Mouse (Mus musculus) myocyte (in vitro differentiated cells): ENCODE data around the gene Prpf6. TPM values are rescaled to one million over a fixed set of nuclear protein-coding genes. Genes with fewer than 3 reads are reported as not detected.

ENCODE experiments used
- H3K27me3 ChIP-seq: one replicate; pipeline ENCODE4 v1.6.1; 2011; ENCODE audit not compliant: control insufficient read depth, insufficient read depth, insufficient read length
- H3K36me3 ChIP-seq: one replicate; pipeline ENCODE4 v1.6.1; 2011; ENCODE audit not compliant: control insufficient read depth, insufficient read depth
- H3K4me2 ChIP-seq: one replicate; pipeline ENCODE4 v1.6.1; 2011; ENCODE audit warnings: low read depth, control low read depth
- H3K4me3 ChIP-seq: one replicate; pipeline ENCODE4 v1.5.1; 2011; ENCODE audit warnings: mild to moderate bottlenecking, control low read depth, moderate library complexity
- H3K79me2 ChIP-seq: one replicate; pipeline ENCODE4 v1.6.1; 2011; ENCODE audit not compliant: control insufficient read depth, insufficient read depth
- H3ac ChIP-seq: one replicate; pipeline ENCODE4 v1.6.1; 2011; ENCODE audit not compliant: control insufficient read depth, insufficient read length
- CEBPB ChIP-seq: IDR thresholded peaks from 2 replicates; pipeline ENCODE4 v1.6.1; 2011; ENCODE audit warnings: mild to moderate bottlenecking, moderate library complexity; ENCODE audit not compliant: poor library complexity, insufficient read depth, severe bottlenecking
- E2F4 ChIP-seq: IDR thresholded peaks from one replicate; pipeline ENCODE4 v1.6.1; 2011; ENCODE audit warnings: mild to moderate bottlenecking, control low read depth, moderate library complexity; ENCODE audit not compliant: insufficient read depth
- MAX ChIP-seq: IDR thresholded peaks from one replicate; pipeline ENCODE4 v1.6.1; 2011; ENCODE audit warnings: low read depth, mild to moderate bottlenecking, control low read depth
- MYOD1 ChIP-seq, 3 experiments: IDR thresholded peaks; one replicate each; pipeline ENCODE4 v1.6.1; 2011; ENCODE audit warnings: control low read depth in 2 of 3, low read depth in 2 of 3, mild to moderate bottlenecking in 2 of 3, moderate library complexity in 1 of 3; ENCODE audit not compliant: insufficient read length in 2 of 3, control insufficient read depth in 1 of 3
- MYOG ChIP-seq, 3 experiments: IDR thresholded peaks; one replicate each; pipeline ENCODE4 v1.6.1; 2011; ENCODE audit warnings: control low read depth in 2 of 3, low read depth in 2 of 3, mild to moderate bottlenecking in 2 of 3; ENCODE audit not compliant: insufficient read length in 2 of 3, control insufficient read depth in 1 of 3, insufficient read depth in 1 of 3
- POLR2A ChIP-seq: IDR thresholded peaks from one replicate; pipeline ENCODE4 v1.6.1; 2011; ENCODE audit warnings: low read depth, mild to moderate bottlenecking, control low read depth, moderate library complexity; ENCODE audit not compliant: insufficient read length
- REST ChIP-seq: IDR thresholded peaks from one replicate; pipeline ENCODE4 v1.6.1; 2011; ENCODE audit warnings: mild to moderate bottlenecking, control low read depth, moderate library complexity; ENCODE audit not compliant: insufficient read depth, insufficient read length
- SRF ChIP-seq: IDR thresholded peaks from one replicate; pipeline ENCODE4 v1.6.1; 2011; ENCODE audit warnings: low read depth; ENCODE audit not compliant: control insufficient read depth, insufficient read length
- TCF12 ChIP-seq: IDR thresholded peaks from one replicate; pipeline ENCODE4 v1.6.1; 2011; ENCODE audit warnings: mild to moderate bottlenecking, control low read depth; ENCODE audit not compliant: poor library complexity, insufficient read depth, severe bottlenecking
- TCF3 ChIP-seq: IDR thresholded peaks from one replicate; pipeline ENCODE4 v1.6.1; 2011; ENCODE audit warnings: low read depth, control low read depth; ENCODE audit not compliant: insufficient read length
- USF1 ChIP-seq: IDR thresholded peaks from one replicate; pipeline ENCODE4 v1.6.1; 2011; ENCODE audit warnings: low read depth, mild to moderate bottlenecking, control low read depth, moderate library complexity
- polyA plus RNA-seq: library from polyadenylated mRNA; unstranded; fragments of >200 nt; fragmentation: generic; extraction: Trizol; gene quantifications from one replicate; pipeline ENCODE4 v1.2.1, GENCODE M21; 2012; ENCODE audit warnings: missing spikeins

The Prpf6 gene
- polyA plus RNA-seq, 1 experiment, result 46.0 TPM

DNA sequence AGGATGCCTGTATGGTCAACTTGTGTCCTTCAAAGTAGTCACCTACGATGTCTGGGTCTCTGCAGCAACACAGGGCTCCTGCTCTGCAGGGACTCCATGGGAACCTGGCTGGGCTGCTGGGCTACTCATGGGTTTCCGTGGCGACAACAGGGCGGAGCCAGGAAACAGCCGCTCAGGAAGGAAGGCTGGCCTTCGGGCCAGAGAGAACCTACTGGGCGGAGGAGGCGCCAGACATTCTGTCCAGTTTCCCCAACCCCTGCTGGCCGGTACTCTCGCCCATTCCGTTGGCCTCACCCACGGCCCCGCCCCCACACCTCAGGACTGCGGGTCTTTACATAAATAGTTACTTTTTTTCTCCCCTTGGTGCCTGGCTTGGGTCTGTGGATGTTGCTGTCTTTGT lies 83.8 kb downstream of the Prpf6 start:
- Histone ChIP-seq H3K4me2 (peak overlapping the region; percentile 82), H3K4me3 (no peak overlapping the region), H3K27me3 (peaks cover 21% of the 10 kb centered on the region), H3ac (no peak overlapping the region), H3K79me2 (no peaks in the 10 kb centered on the region), H3K36me3 (no peaks in the 10 kb centered on the region)
- TF ChIP-seq POLR2A, result peak; percentile 50
- no peak for TF ChIP-seq MAX
- TF ChIP-seq SRF, result no peak

GRCm38 (mm10) chr2:181676424-181676823 lies 84.8 kb downstream of the Prpf6 start:
- Histone ChIP-seq H3K36me3 (no peaks in the 10 kb centered on the region), H3ac (no peak overlapping the region), H3K79me2 (no peaks in the 10 kb centered on the region), H3K4me2 (peak overlapping the region; percentile 82), H3K27me3 (peaks cover 11% of the 10 kb centered on the region), H3K4me3 (no peak overlapping the region)
- no peak for TF ChIP-seq REST
- no peak for TF ChIP-seq E2F4
- no peak for TF ChIP-seq CEBPB
- no peak for TF ChIP-seq TCF12
- no peak for TF ChIP-seq MYOD1 (IDR thresholded peaks at IDR 0.05; ENCODE audit: control insufficient read depth in 1 of 3, insufficient read length in 2 of 3, low read depth in 2 of 3)
- no peak for TF ChIP-seq POLR2A
- no peak for TF ChIP-seq MYOG (IDR thresholded peaks at IDR 0.05; ENCODE audit: control insufficient read depth in 1 of 3, insufficient read depth in 1 of 3, insufficient read length in 2 of 3, low read depth in 2 of 3)
- TF ChIP-seq TCF3, result no peak

DNA sequence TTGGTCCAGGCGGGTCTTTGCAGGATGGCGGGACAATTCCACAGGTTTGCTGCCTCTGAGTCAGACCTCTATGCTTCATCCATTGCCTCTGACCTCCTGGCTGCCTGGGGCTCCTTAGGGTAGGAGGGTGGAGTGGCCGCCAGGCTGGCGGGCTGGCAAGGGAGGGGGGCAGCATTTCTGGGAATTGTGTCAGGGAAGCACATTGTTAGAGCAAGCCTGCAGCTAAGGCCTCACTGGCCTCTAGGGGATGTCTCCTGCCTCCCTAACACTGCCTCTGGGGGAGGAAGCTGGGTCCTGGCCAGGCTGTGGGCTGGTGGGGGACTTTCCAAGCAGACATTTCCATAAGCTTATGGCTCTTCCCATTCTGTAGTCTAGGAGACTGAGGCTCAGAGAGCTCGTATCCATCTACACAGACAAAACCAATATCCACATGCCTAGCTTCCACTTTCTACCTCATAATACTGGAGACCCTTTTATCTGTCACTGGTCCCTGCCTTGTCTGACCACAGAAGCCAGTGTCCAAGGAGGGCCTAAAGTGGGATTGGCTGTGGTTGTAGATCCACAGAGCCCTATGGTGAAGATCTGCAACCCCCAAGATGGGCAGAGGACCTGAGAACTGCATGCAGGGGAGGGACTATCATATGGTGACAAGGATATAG lies 85.6 kb downstream of the Prpf6 start:
- Histone ChIP-seq H3K4me3 (no peak overlapping the region), H3K27me3 (peaks cover 8% of the 10 kb centered on the region), H3K79me2 (no peaks in the 10 kb centered on the region), H3K4me2 (no peak overlapping the region), H3K36me3 (no peaks in the 10 kb centered on the region), H3ac (no peak overlapping the region)
- TF ChIP-seq MYOG (IDR thresholded peaks at IDR 0.05; ENCODE audit: control insufficient read depth in 1 of 3, insufficient read depth in 1 of 3, insufficient read length in 2 of 3, low read depth in 2 of 3) (no peak), MAX (no peak), TCF12 (no peak), USF1 (no peak), SRF (no peak), CEBPB (no peak), MYOD1 (IDR thresholded peaks at IDR 0.05; ENCODE audit: control insufficient read depth in 1 of 3, insufficient read length in 2 of 3, low read depth in 2 of 3) (no peak), REST (no peak), TCF3 (no peak), E2F4 (no peak)

- no peaks in the 10 kb centered on the region for H3K36me3 ChIP-seq
- TF ChIP-seq MAX (no peak), MYOG (IDR thresholded peaks at IDR 0.05; ENCODE audit: control insufficient read depth in 1 of 3, insufficient read depth in 1 of 3, insufficient read length in 2 of 3, low read depth in 2 of 3) (no peak)
- no peak overlapping the region for H3K4me3 ChIP-seq
- H3K27me3 ChIP-seq, result peaks cover 8% of the 10 kb centered on the region
- no peak overlapping the region for H3ac ChIP-seq
- no peaks in the 10 kb centered on the region for H3K79me2 ChIP-seq
- no peak overlapping the region for H3K4me2 ChIP-seq
These were observed 86.1 kb downstream of the Prpf6 start for GRCm38 (mm10) chr2:181677755-181678098.

GRCm38 (mm10) chr2:181678780-181679179 lies 87.1 kb downstream of the Prpf6 start:
- Histone ChIP-seq H3K79me2 (no peaks in the 10 kb centered on the region), H3K36me3 (no peaks in the 10 kb centered on the region), H3K4me2 (no peak overlapping the region), H3K4me3 (no peak overlapping the region), H3ac (no peak overlapping the region), H3K27me3 (peaks cover 4% of the 10 kb centered on the region)
- TF ChIP-seq REST, result no peak
- no peak for TF ChIP-seq MAX
- TF ChIP-seq USF1, result no peak
- no peak for TF ChIP-seq E2F4
- TF ChIP-seq MYOG (IDR thresholded peaks at IDR 0.05; ENCODE audit: control insufficient read depth in 1 of 3, insufficient read depth in 1 of 3, insufficient read length in 2 of 3, low read depth in 2 of 3), result no peak

GRCm38 (mm10) chr2:181679951-181680715 lies 88.5 kb downstream of the Prpf6 start, which contains the start of gene Tcea2:
Gene Tcea2, plus strand, starts transcription at chr2:181680310.
- Histone ChIP-seq H3K79me2 (no peaks in the 10 kb centered on the region), H3K4me3 (peak within 1 kb of the TSS; percentile 39), H3K36me3 (no peaks in the 10 kb centered on the region), H3ac (peak within 1 kb of the TSS; percentile 40), H3K4me2 (peak within 1 kb of the TSS; percentile 92), H3K27me3 (no peaks in the 10 kb centered on the region)
- peak; percentile 68 for TF ChIP-seq POLR2A
- no peak for TF ChIP-seq TCF12
